Mouse (Mus musculus) gastrocnemius, adult 8-10 months (tissue): ENCODE measurements around the gene Slc4a7. TPM values are rescaled to one million over a fixed set of nuclear protein-coding genes. Genes with fewer than 3 reads are reported as not detected.
A peak's percentile ranks its signal among the peaks of the same experiment; 100 is the strongest.
"Not testable (repeated sequence)": the region's sequence is repeated elsewhere in the genome, so short reads cannot be mapped to it uniquely, and the experiment has no call there.

Experiments used
- DNase-seq, 2 experiments: peaks; one replicate each; pipeline ENCODE4 v3.0.0; 2022; ENCODE audit warnings: low spot score in 2 of 2
- total RNA-seq, 4 experiments: library from RNA; stranded (reverse); gene quantifications; 2 replicates each; pipeline ENCODE4 v1.2.4; 2022

Gene Slc4a7
- total RNA-seq, 4 experiments from 2014 or later = 6.9 to 9.8 (median 7.4) TPM

DNA sequence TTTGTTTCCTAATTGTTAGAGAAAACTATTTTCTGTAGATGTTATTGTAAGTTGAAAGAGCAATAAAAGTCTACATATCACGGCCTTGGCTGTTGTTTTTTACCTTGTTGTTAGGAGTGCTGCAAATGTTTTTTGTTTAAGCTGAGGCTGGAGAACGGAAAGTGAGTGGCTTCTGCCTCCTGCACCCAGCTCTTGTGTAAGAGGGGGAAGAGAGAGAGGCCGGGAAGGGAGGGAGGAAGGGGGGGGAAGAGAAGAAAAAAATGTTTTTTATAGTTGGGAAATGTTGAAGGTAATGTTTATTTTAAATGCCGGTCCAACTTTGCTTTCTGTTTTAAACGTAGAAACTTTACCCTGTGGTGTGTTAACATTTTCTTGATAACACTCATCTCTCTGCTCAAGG, 97.8 kb downstream of the Slc4a7 start:
- DNase-seq = no peak

DNA sequence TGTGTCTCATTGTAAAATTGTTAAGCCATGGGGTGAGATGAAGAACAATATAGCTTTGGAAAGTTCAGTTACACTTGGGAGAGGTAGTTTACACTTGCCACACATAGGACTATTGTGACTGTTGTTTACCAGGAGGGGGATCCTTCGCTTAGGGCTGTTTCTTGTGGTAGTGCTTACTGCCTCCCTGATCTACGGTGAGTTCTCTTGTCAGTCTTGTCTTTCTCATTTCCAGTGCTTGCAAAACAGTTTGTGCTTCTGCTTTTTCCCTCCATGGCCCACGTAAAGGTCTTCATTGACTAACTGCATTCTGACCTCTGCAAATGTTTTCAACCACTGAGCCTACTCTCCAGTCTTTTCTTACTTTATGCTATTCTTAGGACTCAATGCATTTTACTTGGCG, 98.3 kb downstream of the Slc4a7 start:
- no peak for DNase-seq

DNA sequence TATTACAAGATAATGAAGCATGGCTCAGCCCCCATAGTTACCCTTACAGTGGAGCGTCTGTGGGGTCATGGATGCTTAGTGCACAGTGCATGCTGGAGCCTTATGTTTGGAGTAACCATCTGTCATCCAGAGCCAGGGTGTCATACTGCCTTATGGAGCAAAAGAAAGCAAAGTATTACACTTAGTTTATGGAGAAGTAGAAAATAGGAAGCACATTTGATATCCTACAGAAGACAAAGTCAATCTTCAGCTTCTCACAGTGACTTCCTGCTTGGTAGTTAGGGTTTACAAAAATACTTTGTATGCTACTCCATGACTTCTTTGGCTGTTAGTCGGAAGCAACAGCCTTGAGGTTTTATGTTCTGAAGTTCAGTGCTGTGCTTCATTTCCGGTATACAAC, 98.7 kb downstream of the Slc4a7 start:
- DNase-seq = no peak

DNA sequence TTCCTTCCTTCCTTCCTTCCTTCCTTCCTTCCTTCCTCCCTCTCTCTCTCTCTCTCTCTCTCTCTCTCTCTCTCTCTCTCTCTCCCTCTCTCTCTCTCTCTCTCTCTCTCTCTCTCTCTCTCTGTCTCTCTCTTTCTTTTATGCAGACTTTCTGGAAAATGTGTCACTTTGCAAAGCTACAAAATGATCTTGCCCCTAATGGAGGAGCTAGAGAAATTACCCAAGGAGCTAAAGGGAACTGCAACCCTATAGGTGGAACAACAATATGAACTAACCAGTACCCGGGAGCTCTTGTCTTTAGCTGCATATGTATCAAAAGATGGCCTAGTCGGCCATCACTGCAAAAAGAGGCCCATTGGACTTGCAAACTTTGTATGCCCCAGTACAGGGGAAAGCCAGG, 101.0 kb downstream of the Slc4a7 start, which contains the start of gene Nek10:
Nek10 (plus strand) TSS at position 301 of the 400 bp plus-strand sequence.
- not testable (repeated sequence) for DNase-seq

DNA sequence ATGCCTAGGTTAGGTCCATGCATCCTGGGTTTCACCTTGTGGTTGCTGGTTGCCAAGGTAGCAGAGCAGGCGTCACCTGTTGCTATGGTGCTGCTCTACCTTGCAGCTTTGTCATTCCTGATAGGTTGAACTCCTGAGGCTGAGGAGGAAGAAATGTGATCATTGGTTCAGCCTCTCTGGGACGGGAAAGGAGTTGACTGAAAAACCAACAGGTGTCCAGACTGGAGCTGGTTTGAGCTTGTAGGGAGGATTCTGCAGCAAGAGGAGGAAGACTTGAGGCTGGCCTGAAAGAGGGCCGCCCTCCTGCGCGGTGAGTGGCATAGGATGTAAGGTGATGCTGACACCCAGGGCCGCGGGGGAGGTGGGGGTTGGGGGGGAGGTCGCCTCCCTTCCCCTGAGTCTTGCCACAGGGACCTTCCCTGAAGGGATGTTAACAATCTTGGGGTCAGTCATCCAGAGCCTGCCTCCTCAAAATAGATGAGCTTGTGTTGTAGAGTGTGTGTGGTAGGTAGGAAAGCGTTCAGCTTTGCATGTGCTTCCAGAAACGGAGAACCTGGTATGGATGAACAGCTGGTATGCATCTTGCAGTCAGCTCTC, 101.9 kb downstream of the Slc4a7 start:
- no peak for DNase-seq

DNA sequence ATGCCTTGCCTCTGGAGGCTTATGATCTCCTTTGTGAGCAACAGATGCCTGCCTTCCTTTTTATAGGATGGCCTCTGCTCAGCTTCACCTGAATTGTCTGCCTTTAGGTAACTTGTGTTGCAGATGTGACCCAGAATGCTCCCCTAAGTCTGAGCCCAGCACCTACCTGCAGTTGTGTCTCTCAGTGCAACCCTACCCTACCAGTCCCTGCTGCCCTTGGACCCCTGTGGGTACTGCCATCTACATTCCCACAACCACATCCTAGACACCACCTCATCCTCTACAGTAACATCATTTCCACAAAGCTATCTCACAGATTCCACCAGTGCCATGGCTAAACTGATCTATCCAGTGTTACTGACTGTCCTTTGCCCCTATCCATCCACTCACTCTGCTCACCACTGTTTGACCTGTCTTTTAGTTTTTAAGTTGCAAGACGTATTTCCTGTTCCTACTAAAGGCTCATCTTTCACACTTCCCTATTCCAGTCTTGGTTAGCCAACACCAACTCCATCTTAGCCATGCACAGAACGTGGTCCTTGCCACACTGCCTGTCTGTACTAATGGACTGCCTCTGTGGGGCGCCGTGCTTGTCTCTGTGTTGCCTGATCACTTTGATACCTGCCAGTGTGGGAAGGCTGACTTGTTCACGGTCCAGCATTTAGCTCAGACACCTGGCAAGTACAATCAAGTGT, 102.6 kb downstream of the Slc4a7 start:
- no peak for DNase-seq

DNA sequence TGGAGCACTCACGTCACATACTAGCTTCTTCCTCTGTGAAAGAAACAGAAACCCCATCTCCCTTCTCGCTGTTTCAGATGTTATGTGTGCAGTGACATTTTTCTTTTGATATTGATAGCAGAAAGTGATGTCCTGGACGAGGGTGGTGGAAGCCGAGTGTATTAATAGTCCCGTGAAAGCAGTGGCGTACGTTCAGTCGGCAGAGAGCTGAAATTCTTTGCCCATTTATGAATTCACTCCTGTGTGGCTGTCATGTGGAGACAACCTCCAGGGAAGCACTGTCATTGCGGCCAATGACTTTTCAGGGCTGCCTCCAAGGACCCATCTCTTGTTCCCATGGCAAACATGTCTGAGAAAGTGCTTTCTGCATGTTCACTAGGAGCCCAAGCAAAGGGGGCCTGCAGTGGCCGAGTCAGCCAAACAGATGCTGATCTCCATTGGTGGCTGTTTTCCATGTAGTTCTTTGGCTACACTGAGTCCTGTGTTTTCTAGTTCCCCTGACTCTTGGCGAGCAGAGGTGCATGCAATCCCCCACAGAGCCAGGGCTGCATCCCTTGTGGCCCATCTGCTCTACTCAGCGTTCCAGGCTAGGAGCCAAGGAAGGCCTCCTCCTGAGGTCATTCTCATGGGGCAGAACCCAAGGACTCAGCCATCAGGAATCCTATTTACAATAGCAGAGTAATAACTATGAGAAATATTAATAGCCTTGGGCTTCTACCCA, 130.6 kb downstream of the Slc4a7 start:
- DNase-seq = peak; percentile 73 to 83

DNA sequence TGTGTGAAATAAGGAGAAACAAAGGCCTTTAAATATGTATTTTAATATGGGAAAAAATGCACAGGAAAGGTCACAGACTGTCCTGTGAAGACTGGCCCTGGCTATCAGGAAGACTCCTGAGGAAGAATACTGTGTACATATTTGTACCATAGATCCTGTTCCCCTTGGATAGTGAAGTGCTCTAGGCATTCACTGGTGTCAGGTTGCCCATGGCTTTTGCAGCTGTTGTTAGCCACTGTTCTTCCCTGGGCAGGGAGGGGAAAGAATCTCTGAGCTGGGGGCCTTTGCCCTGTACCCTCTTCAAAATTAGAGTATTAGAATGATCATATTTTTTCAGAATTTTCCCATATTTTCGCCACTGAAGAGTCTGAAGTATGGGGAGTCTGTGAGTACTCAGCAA, 131.4 kb downstream of the Slc4a7 start:
- DNase-seq = no peak

DNA sequence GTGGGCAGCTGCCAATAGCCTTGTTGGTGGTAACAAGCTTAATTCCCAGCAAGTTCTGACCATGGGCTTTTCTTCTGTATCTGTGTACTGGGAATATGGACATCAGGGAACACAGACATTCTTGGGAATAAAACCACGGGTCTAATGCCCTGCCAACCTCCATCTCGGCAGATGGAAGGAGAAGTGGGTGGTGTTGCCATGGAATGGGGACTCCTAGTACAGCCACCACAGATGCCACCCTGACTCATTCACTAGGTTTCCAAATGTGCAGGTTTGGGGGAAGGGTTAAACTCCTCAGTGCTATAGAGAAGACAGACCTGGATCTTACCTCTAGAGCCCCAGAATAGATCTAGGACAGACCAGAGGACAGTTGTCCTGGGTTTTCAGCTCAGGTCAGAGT, 132.2 kb downstream of the Slc4a7 start:
- DNase-seq = no peak

DNA sequence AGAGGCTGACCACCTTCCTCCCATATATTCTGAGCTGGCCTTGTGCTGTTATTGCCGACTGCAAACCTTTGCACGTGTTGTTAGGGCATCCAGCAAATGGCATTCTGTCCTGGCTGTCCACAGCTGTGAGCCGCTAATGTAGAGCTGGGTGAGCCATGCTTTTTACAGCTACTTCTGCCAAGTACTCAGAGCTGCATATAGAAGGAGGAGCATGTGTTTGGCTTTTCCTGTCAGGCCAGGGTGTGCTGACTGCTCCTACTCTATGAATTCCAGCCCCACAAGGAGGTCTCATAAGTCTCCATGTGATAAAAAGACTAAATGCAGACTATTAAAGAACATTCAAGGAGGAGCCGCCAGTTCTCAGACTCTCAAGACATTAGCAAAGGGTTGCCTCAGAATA, 135.5 kb downstream of the Slc4a7 start:
- DNase-seq = no peak

DNA sequence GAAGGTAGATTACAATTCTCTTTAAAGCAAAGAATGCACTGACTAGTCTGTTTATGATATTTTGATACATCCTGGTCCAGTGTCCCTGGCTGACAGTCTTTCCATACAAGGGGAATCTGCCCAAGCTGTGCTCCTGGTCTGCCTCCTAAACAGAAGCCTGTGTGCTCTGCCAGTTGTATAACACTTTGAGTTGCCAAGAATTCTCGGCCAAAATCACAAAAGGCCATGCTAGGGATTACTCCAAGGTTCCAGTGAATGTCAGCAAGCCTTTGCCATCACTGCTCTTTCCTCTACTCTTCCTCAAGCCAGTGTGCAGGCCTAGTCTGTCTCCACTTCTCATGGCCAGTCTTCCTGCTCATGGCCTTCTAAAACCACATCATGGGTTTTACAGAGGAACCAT, 136.0 kb downstream of the Slc4a7 start:
- no peak for DNase-seq

DNA sequence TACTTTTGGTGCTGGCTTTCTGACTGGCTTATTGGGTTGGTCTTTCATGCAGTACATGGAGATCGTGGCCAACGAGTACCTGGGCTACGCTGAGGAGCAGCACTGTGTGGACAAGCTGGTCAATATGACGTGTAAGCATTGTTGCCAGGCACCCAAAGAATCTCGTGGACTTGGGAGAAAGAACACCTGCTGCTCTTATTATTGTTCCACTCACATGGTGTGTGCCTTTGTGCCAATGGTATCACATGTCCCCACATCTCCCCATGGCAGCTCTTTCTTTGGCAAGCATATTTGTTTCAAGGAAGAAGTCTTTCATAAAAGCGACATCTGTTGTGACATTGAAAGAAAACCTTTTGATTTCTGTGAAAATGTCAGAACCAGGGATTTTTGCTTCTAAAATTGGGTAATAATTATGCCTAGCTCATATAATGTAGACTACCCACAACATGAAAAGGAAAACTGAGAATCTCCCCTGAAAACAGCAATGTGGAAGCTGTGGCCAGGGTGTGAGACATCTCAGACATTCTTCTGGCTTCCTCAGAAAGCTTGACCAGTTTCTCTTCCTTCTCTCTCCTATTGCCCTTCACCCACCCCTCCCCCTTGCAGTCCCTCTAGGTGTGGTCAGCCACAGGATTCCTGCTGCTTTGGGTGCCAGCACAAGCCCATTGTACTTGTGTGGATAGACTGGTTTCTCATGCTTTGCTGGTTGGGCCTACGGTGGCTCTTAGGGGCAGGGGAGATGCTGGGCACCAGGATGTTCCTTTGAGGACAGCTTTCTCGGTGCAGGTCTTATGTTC, 140.9 kb downstream of the Slc4a7 start:
- no peak for DNase-seq

Other genes starting within 250 kb of the Slc4a7 start
- gene Nek10, start 101.1 kb downstream of the Slc4a7 start, total RNA-seq = under 1 TPM in 2 of 4 experiments, not detected in 2; 0.07 to 0.08 TPM